Mouse (Mus musculus) heart, embryonic 13.5 days (tissue): ENCODE measurements around the gene Mrpl10. TPM values are rescaled to one million over a fixed set of nuclear protein-coding genes. Genes with fewer than 3 reads are reported as not detected.

Experiments
- microRNA-seq: library from miRNA; unstranded; fragments of <30 nt; microRNA quantifications from one replicate; pipeline ENCODE4, GENCODE M21; 2016
- polyA plus RNA-seq: library from polyadenylated mRNA; unstranded; fragments of >200 nt; fragmentation: Nextera tagmentation; extraction: Ambion mirVana; gene quantifications from 2 replicates; pipeline ENCODE4 v1.2.1, GENCODE M21; 2015

The Mrpl10 gene
- polyA plus RNA-seq, 1 experiment from 2014 or later, result 67.5 TPM

Small RNAs within 50 kb of the gene (microRNA-seq; reads per million reads assigned to microRNA genes)
- gene Mir8103, result 1.4 reads per million

Other genes starting within 250 kb of the Mrpl10 start
- 67.2 and 70.8 TPM in 2 replicates for gene Nfe2l1, start 211.6 kb upstream of the Mrpl10 start, polyA plus RNA-seq
- 109 and 113 TPM in 2 replicates for gene Copz2, start 191.7 kb upstream of the Mrpl10 start, polyA plus RNA-seq
- gene Cdk5rap3, start 125.1 kb upstream of the Mrpl10 start, polyA plus RNA-seq, result 50.4 and 52.4 TPM in 2 replicates
- 0.79 and 1.0 TPM in 2 replicates for gene Prr15l, start 113.5 kb upstream of the Mrpl10 start, polyA plus RNA-seq
- 53.3 and 55.6 TPM in 2 replicates for gene Pnpo, start 97.6 kb upstream of the Mrpl10 start, polyA plus RNA-seq
- 15.8 and 17.8 TPM in 2 replicates for gene Sp2, start 58.6 kb upstream of the Mrpl10 start, polyA plus RNA-seq
- 0.18 and 0.21 TPM in 2 replicates for gene Sp6, start 28.2 kb upstream of the Mrpl10 start, polyA plus RNA-seq
- gene Scrn2, start 11.6 kb upstream of the Mrpl10 start, polyA plus RNA-seq, result 16.0 and 19.2 TPM in 2 replicates
- 0.18 and 0.49 TPM in 2 replicates for gene Lrrc46, start 153 bp upstream of the Mrpl10 start, polyA plus RNA-seq
- 6.2 and 6.5 TPM in 2 replicates for gene Osbpl7, start 9.1 kb downstream of the Mrpl10 start, polyA plus RNA-seq
- gene Tbx21, start 73.8 kb downstream of the Mrpl10 start, polyA plus RNA-seq, result not detected in 2 replicates
- gene Tbkbp1, start 109.9 kb downstream of the Mrpl10 start, polyA plus RNA-seq, result 5.5 and 6.6 TPM in 2 replicates
- gene Kpnb1, start 146.3 kb downstream of the Mrpl10 start, polyA plus RNA-seq, result 34.0 and 35.2 TPM in 2 replicates
- gene Npepps, start 239.1 kb downstream of the Mrpl10 start, polyA plus RNA-seq, result 83.5 and 85.4 TPM in 2 replicates